Mouse (Mus musculus) forebrain, embryonic 13.5 days (tissue): ENCODE data around the gene Fndc8. TPM values are rescaled to one million over a fixed set of nuclear protein-coding genes. Genes with fewer than 3 reads are reported as not detected.

Experiments
- ATAC-seq: fragments of 200-750 bp; cut with Nextera tagmentation; 2 replicates; pipeline ENCODE4 v1.8.0; 2017
- H3K27ac ChIP-seq: fragments of 300-500 bp; sonication (generic); 2 replicates; pipeline ENCODE4 v1.5.1; 2015; ENCODE audit warnings: inconsistent platforms, mild to moderate bottlenecking, moderate library complexity
- H3K27me3 ChIP-seq: fragments of 300-500 bp; sonication (generic); 2 replicates; pipeline ENCODE4 v1.6.1; 2015; ENCODE audit warnings: mild to moderate bottlenecking, inconsistent platforms
- H3K36me3 ChIP-seq: fragments of 300-500 bp; sonication (generic); 2 replicates; pipeline ENCODE4 v1.6.1; 2015; ENCODE audit warnings: mild to moderate bottlenecking, inconsistent platforms; ENCODE audit not compliant: poor library complexity, severe bottlenecking
- H3K4me1 ChIP-seq: fragments of 300-500 bp; sonication (generic); 2 replicates; pipeline ENCODE4 v1.6.1; 2015; ENCODE audit warnings: inconsistent platforms
- H3K4me2 ChIP-seq: fragments of 300-500 bp; sonication (generic); 2 replicates; pipeline ENCODE4 v1.6.1; 2015; ENCODE audit warnings: inconsistent platforms, mild to moderate bottlenecking, moderate library complexity
- H3K4me3 ChIP-seq: fragments of 300-500 bp; sonication (generic); 2 replicates; pipeline ENCODE4 v1.5.1; 2015; ENCODE audit warnings: mild to moderate bottlenecking, inconsistent platforms
- H3K9ac ChIP-seq: fragments of 300-500 bp; sonication (generic); 2 replicates; pipeline ENCODE4 v1.6.1; 2015; ENCODE audit warnings: mild to moderate bottlenecking, inconsistent platforms
- H3K9me3 ChIP-seq: fragments of 300-500 bp; sonication (generic); replicated peaks from 2 replicates; pipeline ENCODE4 v1.6.1; 2016; ENCODE audit warnings: inconsistent platforms
- WGBS: fragments of 180-500 bp; shearing (Covaris S2); methylation state at CpG from one replicate; pipeline ENCODE4 v1.1.7; 2015; 5-methylcytosine and 5-hydroxymethylcytosine counted together
- polyA plus RNA-seq: library from polyadenylated mRNA; unstranded; fragments of >200 nt; fragmentation: Nextera tagmentation; extraction: Ambion mirVana; gene quantifications from 2 replicates; pipeline ENCODE4 v1.2.1, GENCODE M21; 2015

The Fndc8 gene
- polyA plus RNA-seq, 1 experiment from 2014 or later = 0.22 TPM

DNA sequence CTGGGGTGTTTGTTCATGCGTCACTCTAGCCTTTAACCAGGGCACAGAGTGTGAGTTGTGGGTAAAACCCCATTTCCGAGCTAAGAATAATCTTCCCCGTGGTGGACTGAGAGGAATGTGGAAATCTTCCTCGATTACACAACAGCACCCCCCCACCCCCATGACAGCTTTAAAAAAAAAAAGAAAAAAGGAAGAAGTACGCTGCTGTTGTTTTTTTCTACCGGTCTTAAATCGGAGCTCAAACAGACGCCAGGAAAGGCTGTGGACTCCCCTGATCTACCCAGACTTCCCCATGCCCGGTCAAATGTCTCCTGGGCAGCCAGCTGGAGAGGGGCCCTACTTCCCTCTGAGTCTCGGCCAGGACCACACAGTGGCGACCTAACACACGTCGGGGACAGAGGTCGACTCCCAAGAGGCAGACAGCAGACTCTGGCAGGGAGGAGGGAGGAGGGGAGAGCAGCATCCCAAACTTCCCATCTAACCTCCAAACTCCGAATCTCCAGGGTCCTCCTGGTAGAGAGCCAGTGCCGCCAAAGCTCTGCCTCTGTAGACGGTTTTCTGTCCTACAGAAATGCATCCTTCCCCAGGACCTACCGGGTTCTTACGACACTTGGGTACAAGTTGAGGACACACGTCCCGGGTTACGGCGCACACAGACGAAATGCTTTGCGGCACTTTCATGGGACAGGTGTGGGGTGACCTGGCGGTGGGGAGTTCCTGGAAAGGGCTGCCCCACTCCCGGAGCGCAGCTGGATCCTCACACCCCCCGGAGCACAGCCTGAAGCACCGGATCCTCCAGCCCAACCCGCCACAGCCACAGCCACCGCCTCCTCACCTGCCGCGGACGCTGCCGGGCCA is 21.5 kb upstream of the Fndc8 start:
- H3K4me3 ChIP-seq = peak overlapping the region; percentile 83
- H3K9me3 ChIP-seq = no peaks in the 10 kb centered on the region
- 6% methylated on average over 34 of the region's 36 CpGs for WGBS
- H3K4me2 ChIP-seq = peak overlapping the region; percentile 84
- H3K4me1 ChIP-seq = peaks cover 31% of the 10 kb centered on the region; the same call in 1 of the 2 replicates
- no peaks in the 10 kb centered on the region for H3K36me3 ChIP-seq
- peak overlapping the region; percentile 35; the same call in 1 of the 2 replicates for H3K27ac ChIP-seq
- no peaks in the 10 kb centered on the region for H3K27me3 ChIP-seq
- no peak; the same call in 1 of the 2 replicates for ATAC-seq
- peak overlapping the region; percentile 84 for H3K9ac ChIP-seq

DNA sequence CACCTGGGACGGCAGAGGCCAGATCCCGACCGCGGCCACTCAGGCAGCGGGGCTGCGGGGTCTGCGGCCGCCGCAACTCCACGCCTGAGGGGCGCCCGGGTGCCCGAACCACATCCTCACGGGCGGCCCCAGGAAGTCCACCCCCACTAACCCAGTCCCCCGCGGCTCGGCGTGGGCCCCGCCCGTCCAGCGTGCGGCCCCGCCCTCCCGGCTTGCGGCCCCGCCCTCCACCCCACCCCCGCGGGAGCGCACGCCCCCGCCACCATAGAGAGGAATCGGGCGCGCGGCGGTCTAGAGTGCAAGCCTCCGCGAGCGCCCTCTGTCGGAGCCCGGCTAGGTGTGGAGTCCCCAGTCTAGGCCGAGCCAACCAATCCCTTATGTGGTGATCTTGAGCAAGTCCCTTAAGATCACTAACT is 20.9 kb upstream of the Fndc8 start, which contains the start of gene Rffl:
Gene Rffl, minus strand, starts transcription at position 180 of the 416 bp plus-strand sequence.
- Histone ChIP-seq H3K27me3 (no peaks in the 10 kb centered on the region), H3K9me3 (no peaks in the 10 kb centered on the region), H3K4me1 (peaks cover 31% of the 10 kb centered on the region; the same call in 1 of the 2 replicates), H3K4me3 (peak within 1 kb of the TSS; percentile 83), H3K36me3 (no peaks in the 10 kb centered on the region), H3K27ac (peak within 1 kb of the TSS; percentile 35; the same call in 1 of the 2 replicates), H3K4me2 (peak within 1 kb of the TSS; percentile 84), H3K9ac (peak within 1 kb of the TSS; percentile 84)
- WGBS = 1% methylated on average over 38 of the region's 43 CpGs
- peak; percentile 97 for ATAC-seq

DNA sequence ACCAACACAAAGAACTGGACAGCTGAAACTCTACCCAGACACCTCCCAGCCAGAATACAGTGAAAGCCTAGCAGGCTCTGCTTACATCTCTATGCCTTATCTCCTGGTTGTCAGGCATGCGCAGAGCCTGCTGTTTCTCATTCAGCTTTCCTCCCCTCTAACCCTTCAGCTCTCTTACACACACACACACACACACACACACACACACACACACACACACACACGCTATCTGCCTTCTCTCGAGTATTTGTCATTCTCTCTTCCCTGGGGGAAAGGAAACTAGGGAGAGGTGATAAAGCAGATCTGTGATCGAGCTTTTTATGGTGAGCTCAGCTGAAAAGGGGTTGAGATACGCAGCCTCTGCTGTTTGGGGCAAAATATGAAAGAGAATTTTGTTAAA is 17.0 kb upstream of the Fndc8 start:
- Histone ChIP-seq H3K36me3 (peaks cover 3% of the 10 kb centered on the region; the same call in 1 of the 2 replicates), H3K27ac (no peak overlapping the region), H3K9ac (no peak overlapping the region), H3K4me1 (peaks cover 7% of the 10 kb centered on the region; the same call in 1 of the 2 replicates), H3K4me2 (no peak overlapping the region), H3K4me3 (no peak overlapping the region), H3K27me3 (no peaks in the 10 kb centered on the region), H3K9me3 (no peaks in the 10 kb centered on the region)
- no peak for ATAC-seq
- WGBS = 84% methylated on average over 5 of the region's 5 CpGs

DNA sequence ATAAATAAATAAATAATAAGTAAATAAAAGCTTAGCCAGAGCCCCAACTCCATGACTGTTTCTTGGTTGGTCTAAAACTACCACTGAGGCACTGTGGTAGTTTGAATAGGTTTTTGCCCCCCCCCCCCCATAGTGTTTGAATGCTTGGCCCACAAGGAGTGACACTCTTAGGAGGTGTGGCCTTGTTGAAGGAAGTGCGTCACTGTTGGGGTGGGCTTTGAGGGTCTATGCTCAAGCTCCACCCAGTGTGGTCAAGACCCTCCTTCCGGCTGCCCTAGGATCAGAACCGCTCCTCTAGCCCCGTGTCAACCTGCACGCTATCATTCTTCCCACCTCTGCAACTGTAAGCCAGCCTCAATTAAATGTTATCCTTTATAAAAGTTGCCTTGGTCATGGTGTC is 16.3 kb upstream of the Fndc8 start:
- Histone ChIP-seq H3K36me3 (peaks cover 5% of the 10 kb centered on the region; the same call in 1 of the 2 replicates), H3K4me3 (no peak overlapping the region), H3K27me3 (no peaks in the 10 kb centered on the region), H3K27ac (no peak overlapping the region), H3K4me1 (no peaks in the 10 kb centered on the region), H3K4me2 (no peak overlapping the region), H3K9ac (no peak overlapping the region), H3K9me3 (no peaks in the 10 kb centered on the region)
- 87% methylated on average over 5 of the region's 5 CpGs for WGBS
- no peak for ATAC-seq

DNA sequence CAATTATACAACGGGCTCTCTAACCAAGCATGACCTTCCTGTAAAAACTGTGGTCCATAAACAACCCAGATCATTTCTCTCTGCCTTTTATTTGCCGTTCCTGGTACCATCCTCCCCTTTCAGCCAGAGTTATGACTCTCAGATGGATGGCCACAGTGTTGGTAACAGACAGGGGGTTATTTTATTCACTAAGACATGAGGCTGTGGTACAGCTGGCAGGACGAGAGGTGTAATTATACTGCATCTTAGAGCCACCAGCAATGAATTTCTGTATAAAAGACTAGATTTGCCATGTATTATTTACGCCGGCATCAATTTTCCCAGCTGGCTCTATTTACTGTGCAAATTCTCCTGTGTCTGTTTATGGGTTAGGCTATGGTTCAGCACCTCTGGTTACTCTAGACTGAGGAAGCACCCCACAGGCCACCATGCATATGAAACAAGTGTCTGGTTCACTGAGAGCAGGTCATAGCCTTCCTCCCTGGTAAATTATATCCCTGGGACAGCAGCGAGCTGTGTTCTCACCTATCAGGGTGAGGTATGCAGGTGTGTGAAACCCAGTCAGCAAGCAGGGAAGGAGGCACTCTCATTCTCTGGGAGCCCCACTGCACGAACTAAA is 14.1 kb upstream of the Fndc8 start:
- 81% methylated on average over 7 of the region's 7 CpGs for WGBS
- no peaks in the 10 kb centered on the region for H3K4me1 ChIP-seq
- no peak overlapping the region for H3K4me2 ChIP-seq
- no peak overlapping the region for H3K9ac ChIP-seq
- no peaks in the 10 kb centered on the region for H3K27me3 ChIP-seq
- no peak for ATAC-seq
- H3K4me3 ChIP-seq = no peak overlapping the region
- H3K27ac ChIP-seq = no peak overlapping the region
- peaks cover 9% of the 10 kb centered on the region; the same call in 1 of the 2 replicates for H3K36me3 ChIP-seq
- no peaks in the 10 kb centered on the region for H3K9me3 ChIP-seq

DNA sequence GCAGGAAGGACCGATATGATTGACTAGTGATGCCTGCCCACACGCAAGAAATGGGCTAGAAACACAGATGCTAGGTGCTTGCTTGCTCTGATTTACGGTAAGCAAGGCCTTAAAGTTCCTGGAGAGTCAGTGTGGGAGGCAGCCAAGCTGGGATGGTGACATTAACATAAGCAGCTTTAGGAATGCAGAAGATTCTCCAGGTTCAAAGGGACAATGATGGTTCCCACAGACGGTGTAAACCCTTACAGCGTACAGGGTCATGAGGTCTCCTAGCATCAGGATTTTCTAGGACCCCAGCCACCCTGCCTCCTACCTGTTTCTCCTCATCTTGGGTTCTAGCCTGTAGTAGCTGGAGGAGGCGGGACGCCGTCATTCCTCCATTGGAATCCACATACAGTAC is 8.7 kb upstream of the Fndc8 start:
- ATAC-seq = no peak
- Histone ChIP-seq H3K36me3 (peaks cover 9% of the 10 kb centered on the region; the same call in 1 of the 2 replicates), H3K9ac (no peak overlapping the region), H3K27ac (no peak overlapping the region), H3K4me3 (no peak overlapping the region), H3K27me3 (no peaks in the 10 kb centered on the region), H3K4me2 (no peak overlapping the region), H3K9me3 (no peaks in the 10 kb centered on the region), H3K4me1 (peaks cover 1% of the 10 kb centered on the region; the same call in 1 of the 2 replicates)
- 73% methylated on average over 8 of the region's 8 CpGs for WGBS

DNA sequence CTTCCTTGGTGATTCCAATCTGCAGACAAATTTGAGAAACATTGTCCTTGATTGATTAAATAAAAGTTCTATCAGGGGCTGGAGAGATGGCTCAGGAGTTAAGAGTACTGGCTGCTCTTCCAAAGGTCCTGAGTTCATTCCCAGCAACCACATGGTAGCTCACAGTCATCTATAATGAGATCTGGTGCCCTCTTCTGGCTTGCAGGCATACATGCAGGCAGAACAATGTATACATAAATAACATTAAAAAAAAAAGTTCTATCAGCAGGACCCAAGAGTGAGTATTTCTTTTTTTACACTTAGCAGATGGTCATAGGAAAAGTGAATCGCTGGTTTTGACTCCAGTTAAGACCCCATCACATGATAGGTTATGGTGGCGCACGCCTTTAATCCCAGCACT is 5.4 kb upstream of the Fndc8 start:
- no peak overlapping the region for H3K4me2 ChIP-seq
- H3K4me3 ChIP-seq = no peak overlapping the region
- 95% methylated on average over 3 of the region's 3 CpGs for WGBS
- no peak overlapping the region for H3K27ac ChIP-seq
- ATAC-seq = no peak
- peaks cover 21% of the 10 kb centered on the region for H3K4me1 ChIP-seq
- H3K9me3 ChIP-seq = no peaks in the 10 kb centered on the region
- H3K9ac ChIP-seq = no peak overlapping the region
- H3K36me3 ChIP-seq = 0 out of 2 replicates have a peak, but pooled peaks cover 4% of the 10 kb centered on the region
- peaks cover 5% of the 10 kb centered on the region; the same call in 1 of the 2 replicates for H3K27me3 ChIP-seq

DNA sequence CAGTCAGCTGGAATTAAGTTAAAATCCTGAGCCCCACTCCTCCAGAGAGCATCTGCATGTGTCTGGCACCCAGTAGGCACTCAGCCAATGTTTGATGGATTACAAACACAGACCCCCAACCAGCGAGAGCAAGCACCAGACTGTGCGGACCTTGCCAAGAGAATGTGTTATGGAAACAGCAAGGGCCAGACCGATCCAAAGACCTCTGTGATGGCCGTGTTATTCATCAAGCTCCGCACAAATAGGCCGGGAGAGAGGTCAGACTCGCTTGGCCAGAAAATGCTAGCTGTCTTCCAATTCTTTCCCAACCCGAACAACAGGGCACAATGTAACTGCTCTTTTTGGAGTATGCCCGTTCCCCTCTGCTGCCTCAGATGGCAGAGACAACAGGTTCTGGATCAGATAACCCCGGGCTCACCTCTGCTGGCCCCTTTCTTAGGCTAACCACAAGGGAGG is 3.4 kb upstream of the Fndc8 start:
- 52% methylated on average over 10 of the region's 10 CpGs for WGBS
- peak; percentile 36; the same call in 1 of the 2 replicates for ATAC-seq
- no peak overlapping the region; the same call in 1 of the 2 replicates for H3K4me3 ChIP-seq
- H3K9ac ChIP-seq = 0 out of 2 replicates have a peak overlapping the region, but pooled peaks have one; percentile 30
- H3K27me3 ChIP-seq = peaks cover 17% of the 10 kb centered on the region
- no peaks in the 10 kb centered on the region for H3K9me3 ChIP-seq
- peak overlapping the region; percentile 91 for H3K4me2 ChIP-seq
- peaks cover 21% of the 10 kb centered on the region for H3K4me1 ChIP-seq
- no peak overlapping the region for H3K27ac ChIP-seq
- H3K36me3 ChIP-seq = no peaks in the 10 kb centered on the region

DNA sequence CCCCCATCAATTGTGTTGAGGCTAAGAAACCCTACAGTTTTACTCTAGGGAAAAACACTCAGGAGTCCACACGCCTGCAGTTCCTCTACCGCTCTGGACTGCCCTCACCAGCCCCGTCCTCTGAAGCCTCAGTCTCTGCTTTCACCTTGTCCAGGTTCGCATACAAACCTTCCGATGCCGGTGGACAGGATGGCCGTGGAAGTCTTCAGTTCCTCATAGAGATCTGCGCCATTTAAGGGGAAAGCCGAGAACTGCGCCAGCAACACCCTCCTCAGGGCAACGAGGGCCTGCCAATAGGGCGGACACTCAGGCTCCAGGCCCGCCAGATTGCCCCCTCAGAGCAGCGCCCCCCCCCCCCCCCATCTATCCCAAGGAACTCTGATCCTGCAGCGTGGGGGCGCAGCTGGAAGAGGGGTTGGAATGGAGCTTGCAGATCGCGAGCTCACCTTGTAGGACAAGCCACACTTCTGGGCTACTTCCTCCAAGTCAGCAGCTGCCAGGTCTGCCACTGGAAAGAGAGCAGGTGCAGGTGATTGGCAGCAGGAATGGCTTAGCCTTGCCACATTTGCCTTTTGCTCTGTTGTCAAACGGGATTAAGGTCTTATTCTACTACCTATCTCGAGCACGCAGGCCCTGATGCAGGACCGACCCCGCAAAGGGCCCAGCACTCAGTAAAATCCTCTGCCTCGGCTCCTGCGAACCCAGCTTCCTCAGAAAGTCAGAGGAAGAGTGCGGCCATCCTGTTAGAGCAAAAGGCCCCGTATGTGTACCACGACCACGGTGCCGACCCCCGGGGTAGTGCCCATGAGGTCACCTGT is 2.2 kb upstream of the Fndc8 start:
- Histone ChIP-seq H3K4me3 (peak overlapping the region; percentile 57), H3K9me3 (no peaks in the 10 kb centered on the region), H3K4me2 (peak overlapping the region; percentile 91), H3K27ac (peak overlapping the region; percentile 25; the same call in 1 of the 2 replicates), H3K36me3 (no peaks in the 10 kb centered on the region), H3K9ac (peak overlapping the region; percentile 75), H3K27me3 (peaks cover 17% of the 10 kb centered on the region), H3K4me1 (peaks cover 21% of the 10 kb centered on the region)
- ATAC-seq = peak; percentile 61
- 4% methylated on average over 29 of the region's 31 CpGs for WGBS

DNA sequence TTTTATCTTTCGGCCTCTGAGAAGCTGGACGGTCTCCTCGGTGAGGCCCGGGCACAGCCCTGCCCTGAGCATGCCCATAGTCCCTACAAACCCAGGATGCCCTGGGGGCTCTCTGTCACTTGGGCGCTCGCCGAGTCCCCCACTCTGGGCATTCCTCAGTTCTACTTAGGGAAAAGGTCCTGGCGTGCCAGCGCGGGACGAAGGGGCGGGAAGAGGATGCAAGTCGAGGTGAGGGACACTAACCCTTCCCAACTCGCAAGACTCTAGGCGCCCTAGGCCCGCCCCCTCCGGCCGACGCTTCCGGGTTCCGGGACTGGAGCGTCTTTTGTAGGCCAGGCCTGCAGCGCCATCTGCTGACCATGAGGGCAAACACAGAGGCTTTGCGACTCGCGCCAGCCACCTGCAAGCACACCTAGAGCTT is 1.6 kb upstream of the Fndc8 start, which contains the start of gene Rad51d:
Gene Rad51d, minus strand, starts transcription at position 273 of the 421 bp plus-strand sequence.
- H3K4me3 ChIP-seq = peak within 1 kb of the TSS; percentile 57
- peak within 1 kb of the TSS; percentile 91 for H3K4me2 ChIP-seq
- ATAC-seq = peak; percentile 94
- peak within 1 kb of the TSS; percentile 25; the same call in 1 of the 2 replicates for H3K27ac ChIP-seq
- no peaks in the 10 kb centered on the region for H3K9me3 ChIP-seq
- H3K27me3 ChIP-seq = peaks cover 17% of the 10 kb centered on the region
- peak within 1 kb of the TSS; percentile 75 for H3K9ac ChIP-seq
- H3K36me3 ChIP-seq = no peaks in the 10 kb centered on the region
- peaks cover 21% of the 10 kb centered on the region for H3K4me1 ChIP-seq
- 0% methylated on average over 26 of the region's 26 CpGs for WGBS

DNA sequence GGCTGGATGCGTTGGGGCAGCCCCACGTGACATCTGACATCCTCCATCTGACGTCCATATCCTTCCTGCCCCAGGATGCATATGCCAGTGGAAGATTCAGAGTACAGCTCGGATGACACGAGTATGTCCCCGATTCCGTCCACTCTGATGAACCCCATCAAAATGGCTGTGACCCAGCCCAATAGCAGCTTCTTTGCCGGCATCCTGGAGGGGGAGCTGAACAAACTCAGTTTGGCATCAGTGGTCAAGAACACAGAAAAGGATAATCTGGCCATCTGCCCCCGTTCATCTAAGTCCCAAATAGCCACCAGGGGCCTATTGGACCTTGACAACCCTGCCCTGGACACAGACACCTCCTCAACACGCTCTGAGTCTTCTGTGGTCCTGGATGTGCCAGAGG is 5.6 kb downstream of the Fndc8 start:
- peaks cover 51% of the 10 kb centered on the region for H3K36me3 ChIP-seq
- H3K27me3 ChIP-seq = peaks cover 4% of the 10 kb centered on the region; the same call in 1 of the 2 replicates
- WGBS = 86% methylated on average over 10 of the region's 10 CpGs
- no peaks in the 10 kb centered on the region for H3K4me1 ChIP-seq
- no peak overlapping the region for H3K27ac ChIP-seq
- H3K9ac ChIP-seq = no peak overlapping the region
- no peak overlapping the region for H3K4me2 ChIP-seq
- no peak overlapping the region for H3K4me3 ChIP-seq
- ATAC-seq = no peak
- H3K9me3 ChIP-seq = no peaks in the 10 kb centered on the region
